Mouse (Mus musculus): ENCODE data around the gene Rgs3. TPM values are rescaled to one million over a fixed set of nuclear protein-coding genes. Genes with fewer than 3 reads are reported as not detected.

Rgs3 gene
- polyA plus RNA-seq, 1 experiment from 2014 or later: 66.9 TPM

DNA sequence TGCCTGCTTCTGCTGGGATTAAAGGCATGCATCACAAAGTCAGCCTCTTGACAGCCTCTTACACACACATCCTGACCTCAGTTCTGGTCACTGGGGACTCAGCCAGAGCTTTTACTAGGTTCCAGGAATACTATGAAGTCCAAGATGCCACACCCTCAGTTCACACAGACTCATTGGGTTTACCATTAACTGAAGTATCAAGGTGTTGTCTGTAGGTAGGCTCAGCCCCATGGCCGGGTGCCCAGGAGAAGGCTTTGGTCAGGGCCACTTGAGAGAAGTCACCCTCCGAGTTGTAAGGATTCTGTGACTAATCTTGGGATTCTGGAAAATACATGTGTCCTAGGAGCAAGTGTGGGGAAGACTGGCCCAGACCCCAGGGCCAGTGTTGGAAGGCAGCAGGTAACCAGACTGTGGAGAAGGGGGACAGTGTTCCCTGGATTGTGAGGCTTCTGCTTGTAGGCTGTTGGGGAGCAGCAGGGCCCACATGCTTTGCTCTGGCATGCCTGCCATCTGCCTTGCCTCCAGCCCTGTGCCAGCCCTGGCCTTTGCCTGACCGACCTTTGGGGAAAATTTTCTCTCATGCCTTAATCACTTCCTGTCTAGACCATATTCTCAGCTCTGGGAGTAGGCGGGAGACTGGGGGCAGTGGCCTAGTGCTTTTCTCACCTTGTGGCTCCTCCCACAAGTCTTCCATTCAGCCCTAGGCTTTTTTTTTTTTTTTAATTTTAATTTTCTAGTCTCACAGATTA lies 78.4 kb downstream of the Rgs3 start:
- no peak overlapping the region for H3K4me3 ChIP-seq (ENCODE audit: low read depth, low read length)
- no peak overlapping the region for H3K4me2 ChIP-seq (ENCODE audit: low read length)
- no peaks in the 10 kb centered on the region for H3K36me3 ChIP-seq (ENCODE audit: control insufficient read depth, insufficient read depth, low read length)
- no peak for ATAC-seq
- no peaks in the 10 kb centered on the region for H3K4me1 ChIP-seq (ENCODE audit: control insufficient read depth, insufficient read depth, low read length)
- H3K9ac ChIP-seq (ENCODE audit: low read depth, low read length): no peak overlapping the region
- no peaks in the 10 kb centered on the region for H3K27me3 ChIP-seq (ENCODE audit: control insufficient read depth, insufficient read depth, low read depth, low read length)
- H3K27ac ChIP-seq (ENCODE audit: low read length): no peak overlapping the region
- WGBS: 89% methylated on average over 4 of the region's 4 CpGs
- H3K9me3 ChIP-seq (replicated peaks; ENCODE audit: control insufficient read depth, low read length, poor library complexity, severe bottlenecking): no peaks in the 10 kb centered on the region

DNA sequence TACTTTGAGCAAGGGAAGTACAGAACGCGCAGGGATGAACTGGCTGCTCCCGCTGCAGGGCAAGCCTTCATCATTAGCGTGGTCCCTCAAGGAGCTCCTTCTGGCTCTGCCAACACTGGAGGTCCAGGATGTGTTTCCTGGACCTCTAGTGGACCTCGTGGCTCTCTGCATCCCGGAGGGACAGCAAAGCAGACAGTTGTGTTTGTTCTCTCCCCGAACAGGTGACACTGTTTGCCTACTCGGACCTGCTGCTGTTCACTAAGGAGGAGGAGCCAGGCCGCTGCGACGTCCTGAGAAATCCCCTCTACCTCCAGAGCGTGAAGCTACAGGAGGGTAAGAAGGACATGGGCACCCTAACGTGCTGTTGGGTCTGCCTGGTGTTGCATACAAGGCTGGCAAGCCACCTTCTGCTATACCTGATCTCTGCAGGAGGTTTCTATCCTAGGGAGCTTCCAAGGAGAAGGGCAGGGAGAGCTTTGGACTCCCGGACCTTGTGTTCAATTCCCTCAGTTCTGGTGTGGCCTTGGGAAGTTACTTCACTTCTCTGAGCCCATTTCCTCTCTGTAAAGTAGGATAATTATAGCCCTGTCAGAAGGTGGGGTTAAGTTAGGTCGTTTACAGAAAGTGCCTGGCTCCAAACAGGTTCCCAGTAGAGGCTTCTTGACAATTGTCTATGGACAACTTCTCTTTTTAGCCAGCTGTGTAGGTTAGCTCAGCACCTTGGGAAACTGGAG lies 81.0 kb downstream of the Rgs3 start:
- Histone ChIP-seq H3K4me2 (ENCODE audit: low read length) (no peak overlapping the region), H3K4me3 (ENCODE audit: low read depth, low read length) (no peak overlapping the region), H3K27ac (ENCODE audit: low read length) (no peak overlapping the region), H3K27me3 (ENCODE audit: control insufficient read depth, insufficient read depth, low read depth, low read length) (no peaks in the 10 kb centered on the region), H3K9ac (ENCODE audit: low read depth, low read length) (no peak overlapping the region), H3K36me3 (ENCODE audit: control insufficient read depth, insufficient read depth, low read length) (no peaks in the 10 kb centered on the region), H3K4me1 (ENCODE audit: control insufficient read depth, insufficient read depth, low read length) (no peaks in the 10 kb centered on the region), H3K9me3 (replicated peaks; ENCODE audit: control insufficient read depth, low read length, poor library complexity, severe bottlenecking) (no peaks in the 10 kb centered on the region)
- no peak for ATAC-seq
- WGBS: 71% methylated on average over 15 of the region's 15 CpGs

DNA sequence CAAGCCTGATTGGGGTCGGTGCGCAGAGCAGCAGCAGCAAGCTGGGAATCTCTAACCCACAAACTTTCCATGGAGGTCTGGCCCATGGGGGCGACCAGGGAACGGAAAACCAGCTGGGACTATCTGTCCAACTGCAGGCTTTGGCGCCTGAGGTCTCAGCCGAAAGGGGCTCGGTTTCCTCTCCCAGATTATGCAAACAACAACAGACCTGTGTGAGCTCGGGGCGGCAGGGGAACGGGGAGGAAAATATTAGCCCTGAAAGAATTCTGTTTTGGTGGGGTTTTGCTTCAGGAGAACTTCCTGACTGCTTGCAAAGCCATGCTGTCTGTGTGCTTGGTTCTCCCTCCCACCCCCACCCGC lies 81.6 kb downstream of the Rgs3 start:
- Histone ChIP-seq H3K4me3 (ENCODE audit: low read depth, low read length) (no peak overlapping the region), H3K9ac (ENCODE audit: low read depth, low read length) (no peak overlapping the region), H3K36me3 (ENCODE audit: control insufficient read depth, insufficient read depth, low read length) (no peaks in the 10 kb centered on the region), H3K4me2 (ENCODE audit: low read length) (no peak overlapping the region), H3K27me3 (ENCODE audit: control insufficient read depth, insufficient read depth, low read depth, low read length) (no peaks in the 10 kb centered on the region), H3K9me3 (replicated peaks; ENCODE audit: control insufficient read depth, low read length, poor library complexity, severe bottlenecking) (no peaks in the 10 kb centered on the region), H3K27ac (ENCODE audit: low read length) (no peak overlapping the region), H3K4me1 (ENCODE audit: control insufficient read depth, insufficient read depth, low read length) (no peaks in the 10 kb centered on the region)
- no peak for ATAC-seq
- 46% methylated on average over 11 of the region's 11 CpGs for WGBS

DNA sequence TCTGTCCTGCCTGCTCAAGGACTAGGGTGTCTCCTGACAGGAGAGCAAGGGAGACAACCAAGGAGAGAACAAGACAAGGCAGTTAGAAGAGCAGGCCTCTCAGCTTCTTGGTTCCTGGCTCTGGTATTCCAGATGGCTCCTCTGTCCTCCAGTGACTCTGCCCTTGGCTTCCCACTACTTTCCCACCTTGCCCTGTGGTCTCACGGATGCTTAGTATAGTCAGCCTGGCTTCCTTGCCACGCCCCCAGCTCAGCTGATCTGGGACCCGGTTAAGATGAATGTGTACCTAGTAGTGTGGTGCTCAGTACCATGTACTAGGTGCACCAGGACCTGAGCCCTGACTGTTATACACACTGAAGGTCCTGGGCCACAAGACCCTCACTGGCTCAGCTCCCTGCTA lies 82.0 kb downstream of the Rgs3 start:
- no peaks in the 10 kb centered on the region for H3K4me1 ChIP-seq (ENCODE audit: control insufficient read depth, insufficient read depth, low read length)
- 72% methylated on average over 3 of the region's 3 CpGs for WGBS
- H3K9me3 ChIP-seq (replicated peaks; ENCODE audit: control insufficient read depth, low read length, poor library complexity, severe bottlenecking): no peaks in the 10 kb centered on the region
- H3K9ac ChIP-seq (ENCODE audit: low read depth, low read length): no peak overlapping the region
- no peak overlapping the region for H3K4me2 ChIP-seq (ENCODE audit: low read length)
- H3K4me3 ChIP-seq (ENCODE audit: low read depth, low read length): no peak overlapping the region
- no peak overlapping the region for H3K27ac ChIP-seq (ENCODE audit: low read length)
- ATAC-seq: no peak
- H3K36me3 ChIP-seq (ENCODE audit: control insufficient read depth, insufficient read depth, low read length): no peaks in the 10 kb centered on the region
- no peaks in the 10 kb centered on the region for H3K27me3 ChIP-seq (ENCODE audit: control insufficient read depth, insufficient read depth, low read depth, low read length)

DNA sequence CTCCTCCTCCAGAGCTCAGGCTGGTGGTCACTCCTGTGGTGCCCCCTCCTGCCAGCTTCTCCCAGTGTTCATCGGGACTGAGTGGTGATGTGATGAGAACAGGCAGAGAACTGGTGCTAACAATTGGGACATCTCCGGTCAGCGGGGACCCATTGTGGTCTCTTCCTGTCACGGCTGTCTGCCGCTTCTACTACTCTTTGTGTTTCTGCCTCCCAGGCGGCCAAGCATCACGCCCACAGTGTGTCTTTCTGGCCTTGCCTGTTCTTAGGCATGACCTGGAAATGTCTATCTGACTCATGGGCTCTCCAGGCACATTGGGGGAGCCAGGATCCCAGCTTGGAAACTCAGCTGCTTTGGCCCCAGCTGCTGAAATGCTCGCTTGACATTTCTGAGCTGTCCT lies 83.8 kb downstream of the Rgs3 start:
- H3K9me3 ChIP-seq (replicated peaks; ENCODE audit: control insufficient read depth, low read length, poor library complexity, severe bottlenecking): no peaks in the 10 kb centered on the region
- no peak overlapping the region for H3K27ac ChIP-seq (ENCODE audit: low read length)
- H3K36me3 ChIP-seq (ENCODE audit: control insufficient read depth, insufficient read depth, low read length): no peaks in the 10 kb centered on the region
- H3K4me2 ChIP-seq (ENCODE audit: low read length): no peak overlapping the region
- WGBS: 57% methylated on average over 8 of the region's 8 CpGs
- H3K9ac ChIP-seq (ENCODE audit: low read depth, low read length): no peak overlapping the region
- H3K27me3 ChIP-seq (ENCODE audit: control insufficient read depth, insufficient read depth, low read depth, low read length): no peaks in the 10 kb centered on the region
- H3K4me1 ChIP-seq (ENCODE audit: control insufficient read depth, insufficient read depth, low read length): no peaks in the 10 kb centered on the region
- no peak overlapping the region for H3K4me3 ChIP-seq (ENCODE audit: low read depth, low read length)
- no peak for ATAC-seq

DNA sequence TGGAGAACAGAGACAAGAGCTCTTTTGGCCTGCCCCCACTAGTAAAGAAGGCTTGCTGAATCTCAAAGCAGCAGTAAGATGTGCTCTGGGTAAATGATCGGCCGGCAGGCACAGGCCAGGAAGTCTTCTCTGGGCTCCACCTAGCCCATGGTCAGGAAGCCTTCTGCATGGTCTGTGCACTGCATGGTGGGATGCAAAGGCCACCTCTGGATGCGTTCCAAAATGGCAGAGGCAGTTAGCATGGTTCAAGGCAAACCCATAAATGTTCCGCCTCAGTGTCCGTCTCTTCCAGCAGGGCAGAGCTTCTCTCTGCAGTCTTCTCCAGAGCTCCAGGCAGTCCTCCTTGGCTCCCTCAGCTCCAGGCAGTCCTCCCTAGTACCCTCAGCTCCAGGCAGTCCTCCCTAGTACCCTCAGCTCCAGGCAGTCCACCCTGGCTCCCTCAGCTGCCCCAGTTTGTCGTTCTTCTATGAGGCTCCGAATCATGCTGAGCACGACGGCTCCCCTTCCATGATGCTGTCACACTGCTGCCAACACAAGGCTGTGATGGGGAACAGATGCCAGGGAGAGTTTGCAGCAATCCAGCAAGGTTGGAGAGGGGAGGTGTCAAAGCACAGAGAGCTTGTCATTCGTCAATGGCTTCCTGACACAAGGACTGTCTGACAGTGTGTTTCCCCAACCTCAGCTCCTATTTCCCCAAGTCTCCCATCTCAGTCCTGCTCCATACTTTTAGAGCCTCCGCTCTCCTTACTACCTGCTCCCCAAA lies 84.6 kb downstream of the Rgs3 start:
- no peaks in the 10 kb centered on the region for H3K27me3 ChIP-seq (ENCODE audit: control insufficient read depth, insufficient read depth, low read depth, low read length)
- H3K4me3 ChIP-seq (ENCODE audit: low read depth, low read length): no peak overlapping the region
- ATAC-seq: no peak
- no peaks in the 10 kb centered on the region for H3K4me1 ChIP-seq (ENCODE audit: control insufficient read depth, insufficient read depth, low read length)
- no peaks in the 10 kb centered on the region for H3K36me3 ChIP-seq (ENCODE audit: control insufficient read depth, insufficient read depth, low read length)
- no peaks in the 10 kb centered on the region for H3K9me3 ChIP-seq (replicated peaks; ENCODE audit: control insufficient read depth, low read length, poor library complexity, severe bottlenecking)
- no peak overlapping the region for H3K9ac ChIP-seq (ENCODE audit: low read depth, low read length)
- 83% methylated on average over 11 of the region's 11 CpGs for WGBS
- no peak overlapping the region for H3K27ac ChIP-seq (ENCODE audit: low read length)
- no peak overlapping the region for H3K4me2 ChIP-seq (ENCODE audit: low read length)

DNA sequence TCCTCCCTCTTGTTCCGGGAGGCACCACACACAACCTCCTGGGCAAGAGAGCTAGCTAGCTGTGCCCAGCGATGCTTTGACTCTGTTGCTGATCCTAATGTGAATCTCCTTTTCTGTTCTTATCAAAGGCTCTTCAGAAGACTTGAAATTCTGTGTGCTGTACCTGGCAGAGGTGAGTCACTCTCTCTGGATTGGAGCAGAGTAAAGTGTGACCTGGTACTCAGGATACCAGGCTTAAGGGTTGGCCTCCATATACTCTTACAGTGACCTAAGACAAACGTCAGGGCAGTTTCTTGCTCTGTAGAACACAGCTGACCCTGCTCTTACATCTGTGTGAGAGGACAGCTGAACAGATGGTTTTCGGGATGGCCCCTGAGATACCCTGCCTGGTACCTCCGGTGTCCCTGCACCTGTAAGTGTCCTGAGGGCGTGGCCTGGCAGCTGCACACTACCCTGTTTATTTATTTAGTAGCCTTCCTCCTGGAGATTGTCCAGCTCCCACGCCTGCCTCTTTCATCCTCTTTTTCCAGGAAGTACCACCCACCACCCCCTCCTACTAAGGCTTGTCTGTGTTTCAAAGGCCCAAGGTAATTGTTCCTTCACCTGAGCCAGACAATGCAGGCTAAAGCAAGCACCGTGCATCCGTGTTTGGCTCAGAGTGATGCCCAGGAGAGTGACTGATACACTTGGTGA lies 87.1 kb downstream of the Rgs3 start:
- 82% methylated on average over 9 of the region's 9 CpGs for WGBS
- no peaks in the 10 kb centered on the region for H3K36me3 ChIP-seq (ENCODE audit: control insufficient read depth, insufficient read depth, low read length)
- H3K9me3 ChIP-seq (replicated peaks; ENCODE audit: control insufficient read depth, low read length, poor library complexity, severe bottlenecking): no peaks in the 10 kb centered on the region
- H3K9ac ChIP-seq (ENCODE audit: low read depth, low read length): no peak overlapping the region
- H3K4me3 ChIP-seq (ENCODE audit: low read depth, low read length): no peak overlapping the region
- no peak for ATAC-seq
- no peaks in the 10 kb centered on the region for H3K4me1 ChIP-seq (ENCODE audit: control insufficient read depth, insufficient read depth, low read length)
- H3K27ac ChIP-seq (ENCODE audit: low read length): no peak overlapping the region
- no peaks in the 10 kb centered on the region for H3K27me3 ChIP-seq (ENCODE audit: control insufficient read depth, insufficient read depth, low read depth, low read length)
- H3K4me2 ChIP-seq (ENCODE audit: low read length): no peak overlapping the region

DNA sequence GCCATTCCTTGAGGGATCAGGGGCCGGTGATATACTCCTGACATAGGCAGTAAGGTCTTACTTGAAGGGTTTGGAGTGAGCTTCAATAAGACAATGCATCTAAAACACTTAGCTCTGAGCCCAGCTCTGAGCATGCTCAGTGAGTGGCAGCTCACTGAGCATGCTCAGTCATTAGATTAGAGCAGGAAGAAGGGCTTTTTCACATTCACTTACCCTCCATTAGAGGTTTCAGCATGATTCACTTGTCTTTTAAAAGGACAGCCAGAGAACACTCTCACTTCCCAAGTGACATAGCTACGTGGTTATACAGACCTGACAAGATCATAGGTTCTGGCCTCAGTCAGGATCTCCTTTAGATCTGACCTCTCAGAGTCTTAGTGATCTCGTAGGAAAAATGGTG lies 89.2 kb downstream of the Rgs3 start:
- no peak for ATAC-seq
- Histone ChIP-seq H3K27me3 (ENCODE audit: control insufficient read depth, insufficient read depth, low read depth, low read length) (no peaks in the 10 kb centered on the region), H3K9me3 (replicated peaks; ENCODE audit: control insufficient read depth, low read length, poor library complexity, severe bottlenecking) (no peaks in the 10 kb centered on the region), H3K4me2 (ENCODE audit: low read length) (no peak overlapping the region), H3K4me3 (ENCODE audit: low read depth, low read length) (no peak overlapping the region), H3K9ac (ENCODE audit: low read depth, low read length) (no peak overlapping the region), H3K27ac (ENCODE audit: low read length) (no peak overlapping the region), H3K36me3 (ENCODE audit: control insufficient read depth, insufficient read depth, low read length) (no peaks in the 10 kb centered on the region), H3K4me1 (ENCODE audit: control insufficient read depth, insufficient read depth, low read length) (no peaks in the 10 kb centered on the region)
- 89% methylated on average over 3 of the region's 3 CpGs for WGBS
